Mouse (Mus musculus) liver, postnatal 0 days (tissue): Measurements from ENCODE around the gene Tmed5. TPM values are rescaled to one million over a fixed set of nuclear protein-coding genes. Genes with fewer than 3 reads are reported as not detected.
A peak's percentile ranks its signal among the peaks of the same experiment; 100 is the strongest.

Experiments used
- ATAC-seq: fragments of 200-750 bp; cut with Nextera tagmentation; 2 replicates; pipeline ENCODE4 v1.8.0; 2017; ENCODE audit warnings: mild to moderate bottlenecking, moderate library complexity
- DNase-seq: peaks from one replicate; pipeline ENCODE4 v3.0.0-alpha.2; 2016
- H3K27ac ChIP-seq: fragments of 300-500 bp; sonication (generic); 2 replicates; pipeline ENCODE4 v1.5.1; 2014; ENCODE audit warnings: antibody characterized with exemption, moderate library complexity, mild to moderate bottlenecking, low read depth
- H3K27me3 ChIP-seq: fragments of 300-500 bp; sonication (generic); 2 replicates; pipeline ENCODE4 v1.6.1; 2014; ENCODE audit warnings: low read length, control low read depth, mixed read lengths; ENCODE audit not compliant: insufficient read depth
- H3K36me3 ChIP-seq: fragments of 300-500 bp; sonication (generic); replicated peaks from 2 replicates; pipeline ENCODE4 v1.6.1; 2014; ENCODE audit warnings: mild to moderate bottlenecking, control low read depth, low read length, moderate library complexity, mixed read lengths; ENCODE audit not compliant: insufficient read depth
- H3K4me1 ChIP-seq: fragments of 300-500 bp; sonication (generic); 2 replicates; pipeline ENCODE4 v1.6.1; 2014; ENCODE audit warnings: antibody characterized with exemption, mild to moderate bottlenecking, control low read depth; ENCODE audit not compliant: insufficient read depth
- H3K4me2 ChIP-seq: fragments of 300-500 bp; sonication (generic); 2 replicates; pipeline ENCODE4 v1.6.1; 2014; ENCODE audit warnings: low read depth, mild to moderate bottlenecking, low read length, moderate library complexity, mixed read lengths
- H3K4me3 ChIP-seq: fragments of 300-500 bp; sonication (generic); 2 replicates; pipeline ENCODE4 v1.5.1; 2014; ENCODE audit warnings: low read depth, low read length
- H3K9ac ChIP-seq: fragments of 300-500 bp; sonication (generic); replicated peaks from 2 replicates; pipeline ENCODE4 v1.6.1; 2014; ENCODE audit warnings: mild to moderate bottlenecking, moderate library complexity
- H3K9me3 ChIP-seq: fragments of 300-500 bp; sonication (generic); 2 replicates; pipeline ENCODE4 v1.6.1; 2016; ENCODE audit warnings: mild to moderate bottlenecking, control low read depth, low read length, mixed read lengths
- CTCF ChIP-seq: sonication (generic); IDR thresholded peaks from 2 replicates; pipeline ENCODE4 v1.5.1; 2016; ENCODE audit warnings: antibody characterized with exemption, low read depth
- EP300 ChIP-seq: IDR thresholded peaks from 2 replicates; pipeline ENCODE4 v1.6.1; 2016; ENCODE audit warnings: antibody characterized with exemption, low read depth, mild to moderate bottlenecking
- WGBS: fragments of 180-500 bp; shearing (Covaris S2); extraction: QIAGEN DNeasy Blood & Tissue Kit; methylation state at CpG from one replicate; pipeline ENCODE4 v1.1.7; 2014; ENCODE audit not compliant: insufficient replicate concordance; 5-methylcytosine and 5-hydroxymethylcytosine counted together
- polyA plus RNA-seq: library from polyadenylated mRNA; unstranded; fragments of >200 nt; fragmentation: Nextera tagmentation; extraction: Ambion mirVana; gene quantifications from 2 replicates; pipeline ENCODE4 v1.2.1, GENCODE M21; 2015

Gene Tmed5
- polyA plus RNA-seq, 1 experiment from 2014 or later, result 58.2 TPM

GRCm38 (mm10) chr5:108082380-108082779 is 50.0 kb downstream of the Tmed5 start:
- Histone ChIP-seq H3K4me3 (no peak overlapping the region), H3K9me3 (no peaks in the 10 kb centered on the region), H3K4me2 (no peak overlapping the region), H3K4me1 (peaks cover 5% of the 10 kb centered on the region), H3K27me3 (no peaks in the 10 kb centered on the region), H3K27ac (no peak overlapping the region), H3K36me3 (peaks cover 25% of the 10 kb centered on the region), H3K9ac (no peak overlapping the region)
- TF ChIP-seq EP300, result no peak
- peak; percentile 59 for TF ChIP-seq CTCF
- DNase-seq (no peak), ATAC-seq (no peak)
- 50% methylated on average over 2 of the region's 2 CpGs for WGBS

GRCm38 (mm10) chr5:108079603-108080002 is 52.8 kb downstream of the Tmed5 start:
- Histone ChIP-seq H3K4me1 (peaks cover 5% of the 10 kb centered on the region), H3K27ac (no peak overlapping the region), H3K4me2 (no peak overlapping the region), H3K4me3 (no peak overlapping the region), H3K27me3 (no peaks in the 10 kb centered on the region), H3K36me3 (peaks cover 12% of the 10 kb centered on the region), H3K9me3 (no peaks in the 10 kb centered on the region), H3K9ac (no peak overlapping the region)
- no peak for ATAC-seq
- TF ChIP-seq CTCF (no peak), EP300 (no peak)
- no peak for DNase-seq

GRCm38 (mm10) chr5:108076833-108077540 is 55.4 kb downstream of the Tmed5 start:
- WGBS, result 82% methylated on average over 6 of the region's 6 CpGs

GRCm38 (mm10) chr5:108076241-108076640 is 56.2 kb downstream of the Tmed5 start:
- DNase-seq (no peak), ATAC-seq (no peak)
- Histone ChIP-seq H3K4me1 (peaks cover 5% of the 10 kb centered on the region), H3K36me3 (peaks cover 22% of the 10 kb centered on the region), H3K9ac (no peak overlapping the region), H3K9me3 (no peaks in the 10 kb centered on the region), H3K27me3 (no peaks in the 10 kb centered on the region), H3K27ac (no peak overlapping the region), H3K4me2 (no peak overlapping the region), H3K4me3 (no peak overlapping the region)
- TF ChIP-seq CTCF, result no peak
- TF ChIP-seq EP300, result no peak

More at GRCm38 (mm10) chr5:108076833-108077540, 55.4 kb downstream of the Tmed5 start:
- no peaks in the 10 kb centered on the region for H3K27me3 ChIP-seq
- H3K9me3 ChIP-seq, result no peaks in the 10 kb centered on the region
- TF ChIP-seq CTCF (no peak), EP300 (no peak)
- no peak for ATAC-seq
- H3K27ac ChIP-seq, result no peak overlapping the region
- H3K9ac ChIP-seq, result no peak overlapping the region
- H3K4me3 ChIP-seq, result no peak overlapping the region
- DNase-seq, result no peak
- peaks cover 5% of the 10 kb centered on the region for H3K4me1 ChIP-seq
- H3K36me3 ChIP-seq, result peaks cover 24% of the 10 kb centered on the region
- no peak overlapping the region for H3K4me2 ChIP-seq

GRCm38 (mm10) chr5:108072301-108072700 is 60.1 kb downstream of the Tmed5 start:
- Histone ChIP-seq H3K4me2 (no peak overlapping the region), H3K9ac (no peak overlapping the region), H3K27ac (no peak overlapping the region), H3K9me3 (no peaks in the 10 kb centered on the region), H3K4me1 (no peaks in the 10 kb centered on the region), H3K4me3 (no peak overlapping the region), H3K36me3 (peaks cover 30% of the 10 kb centered on the region), H3K27me3 (no peaks in the 10 kb centered on the region)
- ATAC-seq (no peak), DNase-seq (no peak)
- TF ChIP-seq CTCF (no peak), EP300 (no peak)
- 94% methylated on average over 1 of the region's 1 CpGs for WGBS

GRCm38 (mm10) chr5:108065465-108066411 is 66.7 kb downstream of the Tmed5 start, which contains the start of gene Mtf2:
Gene Mtf2, plus strand, starts transcription at chr5:108065674.
- DNase-seq, result peak; percentile 96
- H3K4me1 ChIP-seq, result no peaks in the 10 kb centered on the region
- H3K36me3 ChIP-seq, result peaks cover 7% of the 10 kb centered on the region
- TF ChIP-seq CTCF (peak; percentile 26; the same call in 1 of the 2 replicates), EP300 (peak; percentile 43; the same call in 1 of the 2 replicates)
- H3K9ac ChIP-seq, result peak within 1 kb of the TSS; percentile 96
- H3K4me3 ChIP-seq, result peak within 1 kb of the TSS; percentile 85
- H3K27ac ChIP-seq, result peak within 1 kb of the TSS; percentile 93
- H3K9me3 ChIP-seq, result no peaks in the 10 kb centered on the region
- peak within 1 kb of the TSS; percentile 88 for H3K4me2 ChIP-seq
- WGBS, result under 1% methylated on average over 59 of the region's 59 CpGs
- ATAC-seq, result peak; percentile 98
- no peaks in the 10 kb centered on the region for H3K27me3 ChIP-seq
